Mouse (Mus musculus) spleen, adult 2 months (tissue): ENCODE data around the gene Capn1.

Experiments
- CTCF ChIP-seq: fragments of 200-500 bp; IDR thresholded peaks from 2 replicates; pipeline ENCODE4 v1.5.1; 2011; ENCODE audit warnings: mild to moderate bottlenecking, inconsistent platforms; ENCODE audit not compliant: insufficient read depth, insufficient read length, insufficient replicate concordance; ENCODE audit errors: extremely low read depth
- POLR2A ChIP-seq: fragments of 200-500 bp; IDR thresholded peaks from 2 replicates; pipeline ENCODE4 v1.6.1; 2011; ENCODE audit warnings: low read depth, low read length, inconsistent platforms

DNA sequence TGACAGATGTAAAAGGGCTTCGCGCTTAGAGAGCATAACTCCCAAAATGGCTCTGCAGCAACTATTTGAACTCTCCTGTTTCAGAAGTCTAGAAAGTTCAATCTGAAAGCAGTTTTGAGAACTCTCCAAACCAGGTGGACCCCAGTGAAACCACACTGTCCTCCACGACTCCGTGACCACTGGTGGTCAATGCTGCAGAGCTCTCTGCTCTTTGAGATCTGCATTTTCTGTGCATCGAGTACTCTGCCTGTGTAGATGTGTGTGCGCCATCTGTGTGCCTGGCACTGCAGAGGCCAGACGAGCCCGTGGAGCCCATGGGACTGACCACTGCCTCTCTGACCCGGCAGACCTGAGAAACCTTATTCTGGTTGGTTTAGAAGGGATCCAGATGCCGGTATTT is 60.8 kb downstream of the Capn1 start:
- TF ChIP-seq POLR2A (no peak), CTCF (no peak)
